Mouse (Mus musculus): ENCODE data around the gene Gm6034. TPM values are rescaled to one million over a fixed set of nuclear protein-coding genes. Genes with fewer than 3 reads are reported as not detected.
"Not testable (repeated sequence)": the region's sequence is repeated elsewhere in the genome, so short reads cannot be mapped to it uniquely, and the experiment has no call there.

Gm6034 gene
- polyA plus RNA-seq, 1 experiment from 2014 or later, result not detected

DNA sequence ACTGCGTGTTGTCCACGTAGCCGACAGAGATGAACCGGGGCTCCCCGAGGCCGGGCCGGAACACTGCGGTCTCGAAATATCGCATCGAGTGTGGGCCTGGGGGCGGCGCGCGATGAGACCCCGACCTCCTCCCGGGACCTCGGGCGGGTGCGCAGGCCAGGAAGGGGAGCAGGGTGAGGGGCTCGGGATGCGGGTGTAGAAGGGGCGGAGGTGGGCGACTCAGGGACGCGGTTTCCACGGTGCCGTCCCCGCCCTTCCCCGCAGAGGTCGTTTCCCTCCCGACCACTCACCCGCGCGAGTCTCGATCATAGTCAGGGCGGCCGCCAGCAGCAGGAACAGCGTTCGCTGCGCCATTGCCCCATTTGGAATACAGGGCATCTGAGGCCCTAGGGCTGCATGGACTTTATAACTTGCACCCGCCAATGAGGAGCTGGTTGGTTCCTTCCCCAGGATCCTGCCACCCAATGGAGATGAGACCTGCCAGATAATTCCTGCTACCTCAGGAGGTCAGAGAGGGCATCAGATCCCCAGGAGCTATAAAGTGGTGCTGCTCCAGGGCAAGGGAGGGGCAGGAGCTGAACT is 41.2 kb downstream of the Gm6034 start:
- H3K4me1 ChIP-seq (replicated peaks; ENCODE audit: control insufficient read depth, insufficient read depth, low read length), result peaks cover 3% of the 10 kb centered on the region; the same call in 1 of the 2 replicates
- no peaks in the 10 kb centered on the region for H3K9me3 ChIP-seq (ENCODE audit: control insufficient read depth, low read length)
- H3K27ac ChIP-seq (ENCODE audit: low read length), result no peak overlapping the region
- peak overlapping the region; percentile 62 for H3K4me3 ChIP-seq (ENCODE audit: low read length)
- peak overlapping the region; percentile 97 for H3K4me2 ChIP-seq (ENCODE audit: low read depth, low read length)
- H3K27me3 ChIP-seq (ENCODE audit: control insufficient read depth, insufficient read depth, low read depth, low read length), result peaks cover 19% of the 10 kb centered on the region
- 0 out of 2 replicates have a peak, but pooled peaks have one; percentile 12 for ATAC-seq (ENCODE audit: low read depth)
- peak overlapping the region; percentile 63 for H3K9ac ChIP-seq (ENCODE audit: low read length)
- no peaks in the 10 kb centered on the region for H3K36me3 ChIP-seq (ENCODE audit: control insufficient read depth, insufficient read depth, low read length)
- WGBS, result under 1% methylated on average over 41 of the region's 42 CpGs

DNA sequence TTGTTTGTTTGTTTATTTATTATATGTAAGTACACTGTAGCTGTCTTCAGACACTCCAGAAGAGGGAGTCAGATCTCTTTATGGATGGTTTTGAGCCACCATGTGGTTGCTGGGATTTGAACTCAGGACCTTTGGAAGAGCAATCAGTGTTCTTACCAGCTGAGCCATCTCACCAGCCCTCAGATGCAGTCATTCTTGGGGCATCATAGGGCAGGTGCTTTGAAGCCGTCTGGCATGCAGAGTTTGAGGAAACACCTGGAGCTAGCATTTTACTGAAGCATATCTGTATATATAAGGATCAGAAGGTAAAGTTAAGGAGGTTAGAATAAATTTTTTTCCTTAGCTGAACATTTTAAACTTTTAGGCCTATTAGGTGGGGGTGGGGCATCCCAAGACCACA is 43.2 kb downstream of the Gm6034 start:
- not testable (repeated sequence) for H3K4me3 ChIP-seq (ENCODE audit: low read length); H3K4me2 ChIP-seq (ENCODE audit: low read depth, low read length); H3K9ac ChIP-seq (ENCODE audit: low read length); H3K9me3 ChIP-seq (ENCODE audit: control insufficient read depth, low read length); H3K36me3 ChIP-seq (ENCODE audit: control insufficient read depth, insufficient read depth, low read length); H3K27ac ChIP-seq (ENCODE audit: low read length); H3K4me1 ChIP-seq (replicated peaks; ENCODE audit: control insufficient read depth, insufficient read depth, low read length); ATAC-seq (ENCODE audit: low read depth)
- H3K27me3 ChIP-seq (ENCODE audit: control insufficient read depth, insufficient read depth, low read depth, low read length), result peaks cover 19% of the 10 kb centered on the region
- WGBS, result 40% methylated on average over 1 of the region's 1 CpGs

DNA sequence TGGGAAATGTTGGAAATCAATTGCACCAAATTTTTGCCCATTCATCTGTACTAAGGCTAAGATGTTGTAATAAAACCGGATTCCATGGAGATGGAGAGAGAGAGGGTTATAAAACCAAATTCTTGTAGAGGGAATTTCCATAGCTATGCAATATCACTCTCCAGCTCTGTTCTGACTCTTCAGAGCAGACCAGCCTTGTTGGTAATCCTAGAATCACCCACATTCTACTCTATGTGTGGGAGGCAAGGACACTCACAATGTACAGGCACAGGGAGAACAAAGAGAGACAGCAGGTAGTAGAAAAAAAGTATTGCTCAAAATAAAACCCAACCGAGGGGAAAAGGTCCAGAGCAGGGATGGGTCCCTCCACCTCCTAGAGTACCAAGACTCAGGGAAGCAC is 49.2 kb downstream of the Gm6034 start:
- not testable (repeated sequence) for H3K4me2 ChIP-seq (ENCODE audit: low read depth, low read length); H3K27ac ChIP-seq (ENCODE audit: low read length); H3K36me3 ChIP-seq (ENCODE audit: control insufficient read depth, insufficient read depth, low read length); H3K27me3 ChIP-seq (ENCODE audit: control insufficient read depth, insufficient read depth, low read depth, low read length); H3K4me3 ChIP-seq (ENCODE audit: low read length); H3K9me3 ChIP-seq (ENCODE audit: control insufficient read depth, low read length); ATAC-seq (ENCODE audit: low read depth); H3K9ac ChIP-seq (ENCODE audit: low read length); H3K4me1 ChIP-seq (replicated peaks; ENCODE audit: control insufficient read depth, insufficient read depth, low read length)
- WGBS, result no CpG with 5 or more reads among the region's 2 CpGs

DNA sequence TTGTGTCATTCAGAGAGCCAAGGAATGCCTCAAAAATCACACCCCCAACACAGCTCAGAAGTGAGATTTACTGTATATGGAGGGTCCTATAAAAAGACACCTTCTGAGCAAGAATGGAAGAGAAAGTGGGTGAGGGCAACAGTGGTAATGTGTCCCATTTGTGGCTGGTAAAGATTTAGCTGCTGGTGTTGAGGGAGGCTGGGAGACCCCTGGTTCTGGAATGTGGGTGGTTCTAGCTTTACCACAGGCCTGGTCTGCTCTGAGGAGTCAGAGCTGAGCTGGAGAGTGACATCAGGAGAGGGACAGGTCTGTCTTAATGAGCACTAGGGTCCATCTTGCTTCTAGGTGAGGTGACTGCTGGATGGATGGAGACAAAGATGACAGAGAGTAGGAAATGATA is 49.8 kb downstream of the Gm6034 start:
- not testable (repeated sequence) for H3K4me2 ChIP-seq (ENCODE audit: low read depth, low read length); H3K27me3 ChIP-seq (ENCODE audit: control insufficient read depth, insufficient read depth, low read depth, low read length); H3K9ac ChIP-seq (ENCODE audit: low read length); H3K4me1 ChIP-seq (replicated peaks; ENCODE audit: control insufficient read depth, insufficient read depth, low read length); ATAC-seq (ENCODE audit: low read depth); H3K27ac ChIP-seq (ENCODE audit: low read length); H3K36me3 ChIP-seq (ENCODE audit: control insufficient read depth, insufficient read depth, low read length); H3K4me3 ChIP-seq (ENCODE audit: low read length); H3K9me3 ChIP-seq (ENCODE audit: control insufficient read depth, low read length)

DNA sequence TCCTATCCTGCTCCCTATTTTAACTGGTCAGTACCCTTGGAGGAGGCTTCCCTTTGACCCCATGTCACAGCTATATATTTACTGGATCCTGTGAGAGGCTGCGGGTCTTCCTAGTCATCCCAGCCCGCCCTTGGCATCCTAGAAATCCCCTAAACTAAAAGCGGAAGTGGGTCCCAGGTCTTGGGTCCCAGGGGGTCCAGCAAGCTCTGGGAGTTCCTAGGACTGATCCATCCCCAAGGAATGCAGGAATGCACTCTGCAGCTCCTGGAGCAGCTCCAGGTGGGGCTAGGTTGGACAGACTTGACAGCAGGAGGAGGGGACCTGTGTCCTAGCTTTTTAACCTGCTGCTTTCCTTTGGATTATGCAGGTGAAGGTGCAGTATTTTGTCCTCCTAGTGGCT is 51.2 kb downstream of the Gm6034 start:
- H3K4me2 ChIP-seq (ENCODE audit: low read depth, low read length), result no peak overlapping the region
- no peaks in the 10 kb centered on the region for H3K27me3 ChIP-seq (ENCODE audit: control insufficient read depth, insufficient read depth, low read depth, low read length)
- no peak overlapping the region for H3K27ac ChIP-seq (ENCODE audit: low read length)
- H3K9me3 ChIP-seq (ENCODE audit: control insufficient read depth, low read length), result no peaks in the 10 kb centered on the region
- H3K9ac ChIP-seq (ENCODE audit: low read length), result no peak overlapping the region
- WGBS, result 14% methylated on average over 3 of the region's 3 CpGs
- H3K4me3 ChIP-seq (ENCODE audit: low read length), result no peak overlapping the region
- ATAC-seq (ENCODE audit: low read depth), result no peak
- no peaks in the 10 kb centered on the region for H3K36me3 ChIP-seq (ENCODE audit: control insufficient read depth, insufficient read depth, low read length)
- H3K4me1 ChIP-seq (replicated peaks; ENCODE audit: control insufficient read depth, insufficient read depth, low read length), result no peaks in the 10 kb centered on the region

DNA sequence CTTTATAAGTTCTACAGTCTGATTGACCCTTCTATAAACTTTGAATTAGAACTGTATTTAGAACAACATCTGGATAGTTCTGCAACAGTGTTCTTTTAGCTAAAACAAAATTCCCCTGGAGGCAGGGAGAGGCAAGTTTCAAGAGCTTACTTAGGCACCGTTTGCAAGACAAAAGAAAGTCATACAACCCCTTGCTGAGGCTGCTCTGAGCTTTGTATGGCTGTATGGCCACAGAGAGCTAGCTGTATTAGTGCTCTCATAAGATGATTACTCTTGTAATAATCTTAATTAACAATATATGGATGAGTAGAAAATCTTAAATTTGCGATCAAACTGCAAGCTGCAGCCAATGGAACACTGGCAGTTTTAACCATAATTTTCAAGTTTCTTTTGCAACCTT is 56.8 kb downstream of the Gm6034 start:
- not testable (repeated sequence) for H3K36me3 ChIP-seq (ENCODE audit: control insufficient read depth, insufficient read depth, low read length); H3K27me3 ChIP-seq (ENCODE audit: control insufficient read depth, insufficient read depth, low read depth, low read length); ATAC-seq (ENCODE audit: low read depth); H3K4me2 ChIP-seq (ENCODE audit: low read depth, low read length); H3K4me1 ChIP-seq (replicated peaks; ENCODE audit: control insufficient read depth, insufficient read depth, low read length); H3K27ac ChIP-seq (ENCODE audit: low read length); H3K4me3 ChIP-seq (ENCODE audit: low read length); H3K9me3 ChIP-seq (ENCODE audit: control insufficient read depth, low read length); H3K9ac ChIP-seq (ENCODE audit: low read length)
- 62% methylated on average over 2 of the region's 2 CpGs for WGBS

DNA sequence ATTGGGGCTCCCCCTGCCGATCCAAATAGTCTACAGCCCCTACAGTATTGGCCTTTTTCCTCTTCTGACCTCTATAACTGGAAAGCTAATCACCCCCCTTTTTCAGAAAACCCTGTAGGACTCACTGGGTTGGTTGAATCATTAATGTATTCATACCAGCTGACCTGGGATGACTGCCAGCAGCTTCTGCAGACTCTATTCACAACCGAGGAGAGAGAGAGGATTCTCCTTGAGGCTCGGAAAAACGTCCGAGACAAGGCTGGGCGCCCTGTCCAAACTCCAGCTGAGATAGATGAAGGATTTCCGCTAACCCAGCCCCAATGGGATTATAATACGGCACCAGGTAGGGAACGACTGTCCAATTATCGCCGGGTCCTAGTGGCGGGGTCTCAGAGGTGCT is 59.3 kb downstream of the Gm6034 start:
- H3K27me3 ChIP-seq (ENCODE audit: control insufficient read depth, insufficient read depth, low read depth, low read length); H3K9ac ChIP-seq (ENCODE audit: low read length); H3K27ac ChIP-seq (ENCODE audit: low read length); H3K4me1 ChIP-seq (replicated peaks; ENCODE audit: control insufficient read depth, insufficient read depth, low read length); H3K4me3 ChIP-seq (ENCODE audit: low read length); H3K4me2 ChIP-seq (ENCODE audit: low read depth, low read length); H3K36me3 ChIP-seq (ENCODE audit: control insufficient read depth, insufficient read depth, low read length); H3K9me3 ChIP-seq (ENCODE audit: control insufficient read depth, low read length); ATAC-seq (ENCODE audit: low read depth): not testable (repeated sequence)
- WGBS, result 88% methylated on average over 11 of the region's 12 CpGs

Other genes with a start within 250 kb of the Gm6034 start
- 21.9 and 31.7 TPM in 2 replicates for gene Ier3, start 221.3 kb upstream of the Gm6034 start, polyA plus RNA-seq (2015; fragmentation: Nextera tagmentation; extraction: Ambion mirVana)
- 57.8 and 65.1 TPM in 2 replicates for gene Flot1, start 219.7 kb upstream of the Gm6034 start, polyA plus RNA-seq (2015; fragmentation: Nextera tagmentation; extraction: Ambion mirVana)
- 877 and 940 TPM in 2 replicates for gene Tubb5, start 204.7 kb upstream of the Gm6034 start, polyA plus RNA-seq (2015; fragmentation: Nextera tagmentation; extraction: Ambion mirVana)
- gene Mdc1, start 201.4 kb upstream of the Gm6034 start, polyA plus RNA-seq (2015; fragmentation: Nextera tagmentation; extraction: Ambion mirVana), result 20.6 and 22.3 TPM in 2 replicates
- gene Nrm, start 181.6 kb upstream of the Gm6034 start, polyA plus RNA-seq (2015; fragmentation: Nextera tagmentation; extraction: Ambion mirVana), result 65.6 and 67.9 TPM in 2 replicates
- 23.3 and 26.5 TPM in 2 replicates for gene Ppp1r18, start 177.4 kb upstream of the Gm6034 start, polyA plus RNA-seq (2015; fragmentation: Nextera tagmentation; extraction: Ambion mirVana)
- 40.2 and 42.4 TPM in 2 replicates for gene Dhx16, start 163.1 kb upstream of the Gm6034 start, polyA plus RNA-seq (2015; fragmentation: Nextera tagmentation; extraction: Ambion mirVana)
- gene 2310061I04Rik, start 145.5 kb upstream of the Gm6034 start, polyA plus RNA-seq (2015; fragmentation: Nextera tagmentation; extraction: Ambion mirVana), result 15.6 TPM in 2 replicates
- 62.6 and 62.7 TPM in 2 replicates for gene Atat1, start 132.9 kb upstream of the Gm6034 start, polyA plus RNA-seq (2015; fragmentation: Nextera tagmentation; extraction: Ambion mirVana)
- 67.5 and 73.1 TPM in 2 replicates for gene Mrps18b, start 126.6 kb upstream of the Gm6034 start, polyA plus RNA-seq (2015; fragmentation: Nextera tagmentation; extraction: Ambion mirVana)
- 38.0 and 40.5 TPM in 2 replicates for gene Ppp1r10, start 126.5 kb upstream of the Gm6034 start, polyA plus RNA-seq (2015; fragmentation: Nextera tagmentation; extraction: Ambion mirVana)
- gene Abcf1, start 73.2 kb upstream of the Gm6034 start, polyA plus RNA-seq (2015; fragmentation: Nextera tagmentation; extraction: Ambion mirVana), result 70.6 and 82.5 TPM in 2 replicates
- 43.1 and 44.7 TPM in 2 replicates for gene Gnl1, start 63.1 kb upstream of the Gm6034 start, polyA plus RNA-seq (2015; fragmentation: Nextera tagmentation; extraction: Ambion mirVana)
- gene Prr3, start 62.7 kb upstream of the Gm6034 start, polyA plus RNA-seq (2015; fragmentation: Nextera tagmentation; extraction: Ambion mirVana), result 27.5 and 29.7 TPM in 2 replicates
- gene H2-T24, start 22.4 kb upstream of the Gm6034 start, polyA plus RNA-seq (2015; fragmentation: Nextera tagmentation; extraction: Ambion mirVana), result 2.0 and 2.2 TPM in 2 replicates
- gene H2-T23, start 10.1 kb upstream of the Gm6034 start, polyA plus RNA-seq (2015; fragmentation: Nextera tagmentation; extraction: Ambion mirVana), result 7.2 and 11.7 TPM in 2 replicates
- gene H2-T22, start 214 bp upstream of the Gm6034 start, polyA plus RNA-seq (2015; fragmentation: Nextera tagmentation; extraction: Ambion mirVana), result 18.8 and 19.4 TPM in 2 replicates
- gene Gm11127, start 15.4 kb downstream of the Gm6034 start, polyA plus RNA-seq (2015; fragmentation: Nextera tagmentation; extraction: Ambion mirVana), result not detected in 2 replicates
- gene Gm19684, start 78.7 kb downstream of the Gm6034 start, polyA plus RNA-seq (2015; fragmentation: Nextera tagmentation; extraction: Ambion mirVana), result not detected in 2 replicates
- gene Gm7030, start 86.5 kb downstream of the Gm6034 start, polyA plus RNA-seq (2015; fragmentation: Nextera tagmentation; extraction: Ambion mirVana), result not detected in 2 replicates
- gene Gm8909, start 125.6 kb downstream of the Gm6034 start, polyA plus RNA-seq (2015; fragmentation: Nextera tagmentation; extraction: Ambion mirVana), result 24.5 and 27.5 TPM in 2 replicates
- gene H2-T3, start 147.3 kb downstream of the Gm6034 start, polyA plus RNA-seq (2015; fragmentation: Nextera tagmentation; extraction: Ambion mirVana), result 0.80 and 1.1 TPM in 2 replicates
- gene Rpp21, start 215.1 kb downstream of the Gm6034 start, polyA plus RNA-seq (2015; fragmentation: Nextera tagmentation; extraction: Ambion mirVana), result 193 and 196 TPM in 2 replicates
- gene Trim39, start 229.3 kb downstream of the Gm6034 start, polyA plus RNA-seq (2015; fragmentation: Nextera tagmentation; extraction: Ambion mirVana), result 16.8 and 17.4 TPM in 2 replicates
- not detected in 2 replicates for gene H2-M10.2, start 243.5 kb downstream of the Gm6034 start, polyA plus RNA-seq (2015; fragmentation: Nextera tagmentation; extraction: Ambion mirVana)